In the genomic region with DNA sequence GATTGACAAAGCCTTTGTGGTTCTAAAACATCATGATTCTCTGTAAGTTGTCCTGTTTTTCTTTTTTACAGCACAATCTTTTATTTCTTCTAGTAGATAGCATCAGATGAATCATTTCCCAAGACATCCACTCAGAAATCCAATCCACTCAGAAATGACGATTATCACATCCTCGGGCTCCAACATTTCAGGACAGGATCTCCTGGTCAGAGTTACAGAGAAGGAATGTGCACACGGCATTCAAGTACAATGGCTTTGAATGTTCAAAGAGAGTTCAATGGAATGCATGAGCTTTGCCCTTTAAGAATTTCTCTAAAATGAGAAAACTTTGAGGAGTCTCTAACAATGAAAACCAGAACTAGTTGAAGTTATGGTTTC, we compare ENCODE assay signal across 15 mouse cellular contexts.
DNase-seq lines count a peak whose midpoint lies in the region; ATAC-seq lines count a peak whose summit lies in the region.
"Had no signal": no experiment of that assay in that cellular context is flagged by ENCODE, and none has a peak within 500 bp of the region (broad histone marks: within the 10 kb centered on the region; RNA-seq: fewer than 3 reads in every experiment).

No protein-coding gene starts in this region.

- no peaks in the 10 kb centered on the region for H3K9me3 ChIP-seq in forebrain, embryonic 12.5 days
- H3K9me3 ChIP-seq in forebrain, embryonic 10.5 days, result no peaks in the 10 kb centered on the region
- no peaks in the 10 kb centered on the region for H3K9me3 ChIP-seq in neural tube, embryonic 12.5 days
- no peaks in the 10 kb centered on the region for H3K9me3 ChIP-seq in neural tube, embryonic 15.5 days (replicated peaks)
- H3K9me3 ChIP-seq in hindbrain, embryonic 14.5 days (ENCODE audit: control insufficient read depth, low read length), result no peaks in the 10 kb centered on the region
- H3K9me3 ChIP-seq: hindbrain, embryonic 15.5 days; liver, embryonic 12.5 days; midbrain, embryonic 12.5 days had no signal

- no peak overlapping the region for H3K27ac ChIP-seq in forebrain, embryonic 12.5 days
- H3K27ac ChIP-seq in forebrain, embryonic 10.5 days, result no peak overlapping the region
- no peak overlapping the region for H3K27ac ChIP-seq in neural tube, embryonic 12.5 days
- no peak overlapping the region for H3K27ac ChIP-seq in neural tube, embryonic 15.5 days (replicated peaks)
- H3K27ac ChIP-seq in hindbrain, embryonic 14.5 days, result peak overlapping the region; percentile 40; the same call in 1 of the 2 replicates
- H3K27ac ChIP-seq: hindbrain, embryonic 15.5 days; liver, embryonic 12.5 days; midbrain, embryonic 12.5 days had no signal

- no peaks in the 10 kb centered on the region for H3K27me3 ChIP-seq in forebrain, embryonic 12.5 days
- H3K27me3 ChIP-seq in forebrain, embryonic 10.5 days (ENCODE audit: poor library complexity, severe bottlenecking), result no peaks in the 10 kb centered on the region
- no peaks in the 10 kb centered on the region for H3K27me3 ChIP-seq in neural tube, embryonic 12.5 days (replicated peaks)
- no peaks in the 10 kb centered on the region for H3K27me3 ChIP-seq in neural tube, embryonic 15.5 days (replicated peaks)
- H3K27me3 ChIP-seq in hindbrain, embryonic 14.5 days (ENCODE audit: control insufficient read depth, insufficient read depth, low read length), result no peaks in the 10 kb centered on the region
- H3K27me3 ChIP-seq: hindbrain, embryonic 15.5 days; liver, embryonic 12.5 days; midbrain, embryonic 12.5 days had no signal

- DNase-seq in forebrain, embryonic 10.5 days (ENCODE audit: extremely low spot score, low spot score), result no peak
- DNase-seq in hindbrain, embryonic 14.5 days (ENCODE audit: low spot score), result no peak
- DNase-seq in retina, embryonic 14.5 days (ENCODE audit: low spot score), result no peak
- no peak for DNase-seq in thymus, postnatal 0 days (ENCODE audit: low spot score)
- DNase-seq in adrenal gland, adult 2 months, result no peak
- DNase-seq: cerebellum, adult 18-20 months; kidney, adult 8-10 months had no signal

- H3K9ac ChIP-seq in forebrain, embryonic 12.5 days, result no peak overlapping the region
- H3K9ac ChIP-seq in neural tube, embryonic 12.5 days, result no peak overlapping the region
- no peak overlapping the region for H3K9ac ChIP-seq in neural tube, embryonic 15.5 days (replicated peaks)
- no peak overlapping the region for H3K9ac ChIP-seq in hindbrain, embryonic 14.5 days
- H3K9ac ChIP-seq: hindbrain, embryonic 15.5 days; liver, embryonic 12.5 days; midbrain, embryonic 12.5 days had no signal

- ATAC-seq in forebrain, embryonic 12.5 days (ENCODE audit: low FRiP score), result no peak
- no peak for ATAC-seq in neural tube, embryonic 12.5 days (ENCODE audit: low FRiP score, low read depth)
- no peak for ATAC-seq in neural tube, embryonic 15.5 days (ENCODE audit: low FRiP score)
- no peak for ATAC-seq in hindbrain, embryonic 14.5 days (ENCODE audit: low FRiP score)
- ATAC-seq: liver, embryonic 12.5 days; lung, postnatal 0 days; Patski had no signal

- H3K4me2 ChIP-seq in forebrain, embryonic 12.5 days, result peak overlapping the region; percentile 15; the same call in 1 of the 2 replicates
- peak overlapping the region; percentile 22; the same call in 1 of the 2 replicates for H3K4me2 ChIP-seq in neural tube, embryonic 12.5 days (replicated peaks)
- no peak overlapping the region for H3K4me2 ChIP-seq in neural tube, embryonic 15.5 days
- no peak overlapping the region for H3K4me2 ChIP-seq in hindbrain, embryonic 14.5 days (replicated peaks)
- H3K4me2 ChIP-seq: hindbrain, embryonic 15.5 days; liver, embryonic 12.5 days; midbrain, embryonic 12.5 days had no signal

- H3K4me3 ChIP-seq in forebrain, embryonic 12.5 days (replicated peaks), result no peak overlapping the region
- no peak overlapping the region for H3K4me3 ChIP-seq in forebrain, embryonic 10.5 days
- no peak overlapping the region for H3K4me3 ChIP-seq in neural tube, embryonic 12.5 days
- no peak overlapping the region for H3K4me3 ChIP-seq in neural tube, embryonic 15.5 days (replicated peaks)
- H3K4me3 ChIP-seq in hindbrain, embryonic 14.5 days (replicated peaks; ENCODE audit: low read length), result no peak overlapping the region
- H3K4me3 ChIP-seq: hindbrain, embryonic 15.5 days; liver, embryonic 12.5 days; midbrain, embryonic 12.5 days had no signal

- H3K36me3 ChIP-seq in forebrain, embryonic 12.5 days (replicated peaks), result no peaks in the 10 kb centered on the region
- no peaks in the 10 kb centered on the region for H3K36me3 ChIP-seq in forebrain, embryonic 10.5 days (replicated peaks)
- no peaks in the 10 kb centered on the region for H3K36me3 ChIP-seq in neural tube, embryonic 12.5 days
- no peaks in the 10 kb centered on the region for H3K36me3 ChIP-seq in neural tube, embryonic 15.5 days
- no peaks in the 10 kb centered on the region for H3K36me3 ChIP-seq in hindbrain, embryonic 14.5 days (replicated peaks; ENCODE audit: control insufficient read depth, insufficient read depth)
- H3K36me3 ChIP-seq: hindbrain, embryonic 15.5 days; liver, embryonic 12.5 days; midbrain, embryonic 12.5 days had no signal

- 15% methylated on average over 3 of the region's 3 CpGs for WGBS in forebrain, embryonic 12.5 days
- 34% methylated on average over 3 of the region's 3 CpGs for WGBS in forebrain, embryonic 10.5 days
- 12% methylated on average over 3 of the region's 3 CpGs for WGBS in neural tube, embryonic 12.5 days
- 8% methylated on average over 3 of the region's 3 CpGs for WGBS in neural tube, embryonic 15.5 days
- 12% methylated on average over 3 of the region's 3 CpGs for WGBS in hindbrain, embryonic 14.5 days

- peaks cover 11% of the 10 kb centered on the region for H3K4me1 ChIP-seq in forebrain, embryonic 12.5 days
- peaks cover 22% of the 10 kb centered on the region for H3K4me1 ChIP-seq in forebrain, embryonic 10.5 days
- peaks cover 14% of the 10 kb centered on the region for H3K4me1 ChIP-seq in neural tube, embryonic 12.5 days
- peaks cover 11% of the 10 kb centered on the region; the same call in 1 of the 2 replicates for H3K4me1 ChIP-seq in neural tube, embryonic 15.5 days
- H3K4me1 ChIP-seq in hindbrain, embryonic 14.5 days (replicated peaks; ENCODE audit: control insufficient read depth, insufficient read depth, low read length), result 0 out of 2 replicates have a peak, but pooled peaks cover 12% of the 10 kb centered on the region
- H3K4me1 ChIP-seq: liver, embryonic 12.5 days had no signal

Comparison
In these comparisons a context has a peak if more than half of its experiments do, and no peak if none do; other contexts are left out.
1. H3K4me2 ChIP-seq: peak in forebrain, embryonic 12.5 days (single experiment) and neural tube, embryonic 12.5 days (single experiment); none in neural tube, embryonic 15.5 days (single experiment) and hindbrain, embryonic 14.5 days (single experiment).